Mouse (Mus musculus) layer of hippocampus, adult 8-10 months (tissue): ENCODE measurements around the gene Bmp7. TPM values are rescaled to one million over a fixed set of nuclear protein-coding genes. Genes with fewer than 3 reads are reported as not detected.

Experiments used
- DNase-seq, 2 experiments: peaks; one replicate each; pipeline ENCODE4 v3.0.0; 2022; ENCODE audit warnings: low spot score in 2 of 2
- total RNA-seq, 4 experiments: library from RNA; stranded (reverse); gene quantifications; 2 replicates each; pipeline ENCODE4 v1.2.4; 2022

The Bmp7 gene
- total RNA-seq, 4 experiments from 2014 or later, result 7.1 to 9.8 (median 8.6) TPM

- no peak for DNase-seq
Observed at GRCm38 (mm10) chr2:172856549-172856948, 83.6 kb downstream of the Bmp7 start.

- DNase-seq, result no peak
Observed at GRCm38 (mm10) chr2:172854136-172854535, 86.0 kb downstream of the Bmp7 start.

- no peak for DNase-seq
Observed at GRCm38 (mm10) chr2:172851773-172852172, 88.3 kb downstream of the Bmp7 start.

GRCm38 (mm10) chr2:172848193-172848592 lies 91.9 kb downstream of the Bmp7 start:
- DNase-seq, result no peak

- DNase-seq, result no peak
Observed at GRCm38 (mm10) chr2:172846311-172846575, 93.9 kb downstream of the Bmp7 start.

GRCm38 (mm10) chr2:172845536-172846310 lies 94.4 kb downstream of the Bmp7 start:
- no peak for DNase-seq

GRCm38 (mm10) chr2:172843903-172844302 lies 96.2 kb downstream of the Bmp7 start:
- DNase-seq, result no peak

- no peak for DNase-seq
Observed at GRCm38 (mm10) chr2:172842306-172842705, 97.8 kb downstream of the Bmp7 start.

GRCm38 (mm10) chr2:172840905-172841750 lies 99.0 kb downstream of the Bmp7 start:
- no peak for DNase-seq

- no peak for DNase-seq
Observed at GRCm38 (mm10) chr2:172839317-172839980, 100.7 kb downstream of the Bmp7 start.

GRCm38 (mm10) chr2:172836516-172836915 lies 103.6 kb downstream of the Bmp7 start:
- DNase-seq, result no peak

GRCm38 (mm10) chr2:172833196-172833595 lies 106.9 kb downstream of the Bmp7 start:
- no peak for DNase-seq

- peak; percentile 26 to 69 for DNase-seq
Observed at GRCm38 (mm10) chr2:172831762-172832161, 108.4 kb downstream of the Bmp7 start.

GRCm38 (mm10) chr2:172831133-172831532 lies 109.0 kb downstream of the Bmp7 start:
- peak; percentile 47 to 83 for DNase-seq

GRCm38 (mm10) chr2:172828229-172828628 lies 111.9 kb downstream of the Bmp7 start:
- DNase-seq, result no peak

- no peak for DNase-seq
Observed at GRCm38 (mm10) chr2:172827564-172827963, 112.6 kb downstream of the Bmp7 start.

GRCm38 (mm10) chr2:172825785-172826145 lies 114.4 kb downstream of the Bmp7 start:
- no peak for DNase-seq

- DNase-seq, result peak in 1 of 2 experiments; percentile 42
Observed at GRCm38 (mm10) chr2:172824906-172825784, 115.0 kb downstream of the Bmp7 start.

GRCm38 (mm10) chr2:172818631-172819230 lies 121.4 kb downstream of the Bmp7 start:
- DNase-seq, result no peak
